Mouse (Mus musculus) gastrocnemius, postnatal 36 days (tissue): ENCODE data around the gene Prrc2b. TPM values are rescaled to one million over a fixed set of nuclear protein-coding genes. Genes with fewer than 3 reads are reported as not detected.

ENCODE experiments used
- DNase-seq, 2 experiments: peaks; one replicate each; pipeline ENCODE4 v3.0.0; 2022
- intact Hi-C: fragments of 180-260 bp; cut with DNase I; formaldehyde crosslinking; loops from one replicate; pipeline ENCODE4 v1.15.1; 2025
- total RNA-seq, 2 experiments: library from RNA; stranded (reverse); gene quantifications; 2 replicates each; pipeline ENCODE4 v1.2.3; 2021

The Prrc2b gene
- total RNA-seq, 2 experiments from 2014 or later, result 69.4 to 70.1 TPM

GRCm38 (mm10) chr2:32217656-32218055, 66.8 kb downstream of the Prrc2b start:
- intact Hi-C loops, result no loop called here
- DNase-seq, result no peak

GRCm38 (mm10) chr2:32218113-32218512, 67.2 kb downstream of the Prrc2b start:
- intact Hi-C loops, result no loop called here
- no peak for DNase-seq

- DNase-seq, result no peak
- intact Hi-C loops, result no loop called here
Observed at GRCm38 (mm10) chr2:32218541-32219334, 67.9 kb downstream of the Prrc2b start.

- intact Hi-C loops, result no loop called here
Observed at GRCm38 (mm10) chr2:32219501-32219900, 68.6 kb downstream of the Prrc2b start.

GRCm38 (mm10) chr2:32220021-32220420, 69.1 kb downstream of the Prrc2b start:
- DNase-seq, result no peak

More at GRCm38 (mm10) chr2:32219501-32219900, 68.6 kb downstream of the Prrc2b start:
- no peak for DNase-seq

GRCm38 (mm10) chr2:32220969-32221368, 70.1 kb downstream of the Prrc2b start:
- DNase-seq, result no peak
- intact Hi-C loops, result no loop called here

More at GRCm38 (mm10) chr2:32220021-32220420, 69.1 kb downstream of the Prrc2b start:
- intact Hi-C loops, result no loop called here

GRCm38 (mm10) chr2:32221577-32221976, 70.7 kb downstream of the Prrc2b start:
- intact Hi-C loops, result no loop called here

GRCm38 (mm10) chr2:32222057-32222456, 71.2 kb downstream of the Prrc2b start:
- intact Hi-C loops, result no loop called here
- no peak for DNase-seq

More at GRCm38 (mm10) chr2:32221577-32221976, 70.7 kb downstream of the Prrc2b start:
- no peak for DNase-seq

GRCm38 (mm10) chr2:32235433-32235832, 84.6 kb downstream of the Prrc2b start:
- DNase-seq, result no peak
- intact Hi-C loops, result loop anchor here (5.0 kb wide), 1 partner anchor 83 kb away; the partner anchor contains the start of gene Prrc2b

- intact Hi-C loops, result loop anchor here (5.0 kb wide), 1 partner anchor 84 kb away; the partner anchor contains the start of gene Prrc2b
- DNase-seq, result peak; percentile 86 to 89
Observed at GRCm38 (mm10) chr2:32235886-32236759, 85.2 kb downstream of the Prrc2b start, which contains the start of gene Pomt1. Gene Pomt1, plus strand, starts transcription at chr2:32236590.

- DNase-seq, result no peak
- intact Hi-C loops, result loop anchor here (5.0 kb wide), 1 partner anchor 85 kb away; the partner anchor contains the start of gene Prrc2b
Observed at GRCm38 (mm10) chr2:32236760-32237487, 86.0 kb downstream of the Prrc2b start.

- intact Hi-C loops, result loop anchor here (5.0 kb wide), 1 partner anchor 85 kb away; the partner anchor contains the start of gene Prrc2b
Observed at GRCm38 (mm10) chr2:32237571-32237970, 86.7 kb downstream of the Prrc2b start.

GRCm38 (mm10) chr2:32238708-32239435, 88.0 kb downstream of the Prrc2b start:
- intact Hi-C loops, result loop anchor here (5.0 kb wide), 1 partner anchor 87 kb away; the partner anchor contains the start of gene Prrc2b
- no peak for DNase-seq

More at GRCm38 (mm10) chr2:32237571-32237970, 86.7 kb downstream of the Prrc2b start:
- DNase-seq, result no peak

- no peak for DNase-seq
Observed at GRCm38 (mm10) chr2:32240591-32240990, 89.7 kb downstream of the Prrc2b start.

GRCm38 (mm10) chr2:32242986-32243385, 92.1 kb downstream of the Prrc2b start:
- intact Hi-C loops, result no loop called here
- DNase-seq, result no peak

More at GRCm38 (mm10) chr2:32240591-32240990, 89.7 kb downstream of the Prrc2b start:
- intact Hi-C loops, result no loop called here

- intact Hi-C loops, result no loop called here
- no peak for DNase-seq
Observed at GRCm38 (mm10) chr2:32246741-32247140, 95.9 kb downstream of the Prrc2b start.

GRCm38 (mm10) chr2:32248377-32249361, 97.8 kb downstream of the Prrc2b start:
- intact Hi-C loops, result no loop called here
- DNase-seq, result peak; percentile 43 to 56
